Mouse (Mus musculus) liver, embryonic 13.5 days (tissue): ENCODE measurements at regions not wholly inside any gene's neighbourhood (a gene's known extent, or its start where the extent isn't known, plus 50 kb on each side); places are given as distances from the start of the nearest gene placed in this dataset.

Source experiments
- ATAC-seq: fragments of 200-750 bp; cut with Nextera tagmentation; 2 replicates; pipeline ENCODE4 v1.8.0; 2017; ENCODE audit warnings: low read depth, mild to moderate bottlenecking, moderate number of reproducible peaks, moderate library complexity
- DNase-seq: peaks from one replicate; pipeline ENCODE4 v3.0.0; 2022
- H3K27ac ChIP-seq: fragments of 300-500 bp; sonication (generic); 2 replicates; pipeline ENCODE4 v1.5.1; 2015; ENCODE audit warnings: moderate library complexity, mild to moderate bottlenecking, inconsistent platforms
- H3K27me3 ChIP-seq: fragments of 300-500 bp; sonication (generic); 2 replicates; pipeline ENCODE4 v1.6.1; 2015; ENCODE audit warnings: mild to moderate bottlenecking, inconsistent platforms
- H3K36me3 ChIP-seq: fragments of 300-500 bp; sonication (generic); 2 replicates; pipeline ENCODE4 v1.6.1; 2015; ENCODE audit warnings: mild to moderate bottlenecking, inconsistent platforms
- H3K4me1 ChIP-seq: fragments of 300-500 bp; sonication (generic); replicated peaks from 2 replicates; pipeline ENCODE4 v1.6.1; 2015; ENCODE audit warnings: inconsistent platforms
- H3K4me2 ChIP-seq: fragments of 300-500 bp; sonication (generic); 2 replicates; pipeline ENCODE4 v1.6.1; 2015; ENCODE audit warnings: inconsistent platforms, mild to moderate bottlenecking, moderate library complexity
- H3K4me3 ChIP-seq: fragments of 300-500 bp; sonication (generic); replicated peaks from 2 replicates; pipeline ENCODE4 v1.5.1; 2015; ENCODE audit warnings: mild to moderate bottlenecking, inconsistent platforms
- H3K9ac ChIP-seq: fragments of 300-500 bp; sonication (generic); 2 replicates; pipeline ENCODE4 v1.6.1; 2015; ENCODE audit warnings: mild to moderate bottlenecking, inconsistent platforms
- H3K9me3 ChIP-seq: fragments of 300-500 bp; sonication (generic); replicated peaks from 2 replicates; pipeline ENCODE4 v1.6.1; 2016; ENCODE audit warnings: inconsistent platforms
- WGBS: fragments of 180-500 bp; shearing (Covaris S2); methylation state at CpG from one replicate; pipeline ENCODE4 v1.1.7; 2015; ENCODE audit not compliant: insufficient replicate concordance; 5-methylcytosine and 5-hydroxymethylcytosine counted together

- Histone ChIP-seq H3K4me2 (no peak overlapping the region), H3K4me3 (no peak overlapping the region), H3K4me1 (no peaks in the 10 kb centered on the region), H3K27ac (no peak overlapping the region), H3K9ac (no peak overlapping the region), H3K36me3 (no peaks in the 10 kb centered on the region), H3K27me3 (no peaks in the 10 kb centered on the region), H3K9me3 (no peaks in the 10 kb centered on the region)
- DNase-seq (no peak), ATAC-seq (no peak)
- WGBS: 65% methylated on average over 10 of the region's 10 CpGs
These were observed 56.4 kb downstream of the Cxcr4 start for GRCm38 (mm10) chr1:128535537-128536150.

- no peaks in the 10 kb centered on the region for H3K9me3 ChIP-seq
- H3K4me2 ChIP-seq: no peak overlapping the region
- H3K27me3 ChIP-seq: no peaks in the 10 kb centered on the region
- no peaks in the 10 kb centered on the region for H3K36me3 ChIP-seq
- ATAC-seq (no peak), DNase-seq (no peak)
- WGBS: 19% methylated on average over 4 of the region's 4 CpGs
- no peak overlapping the region for H3K4me3 ChIP-seq
- no peaks in the 10 kb centered on the region for H3K4me1 ChIP-seq
- no peak overlapping the region for H3K9ac ChIP-seq
- H3K27ac ChIP-seq: no peak overlapping the region
These were observed 59.5 kb downstream of the Cxcr4 start for GRCm38 (mm10) chr1:128532632-128533031.

GRCm38 (mm10) chr1:128529808-128530545 is 62.1 kb downstream of the Cxcr4 start:
- H3K4me1 ChIP-seq: no peaks in the 10 kb centered on the region
- DNase-seq: no peak
- 62% methylated on average over 4 of the region's 4 CpGs for WGBS

GRCm38 (mm10) chr1:128519234-128519633 is 72.9 kb downstream of the Cxcr4 start:
- WGBS: 65% methylated on average over 4 of the region's 4 CpGs
- DNase-seq: no peak
- no peak for ATAC-seq
- Histone ChIP-seq H3K4me1 (no peaks in the 10 kb centered on the region), H3K27ac (no peak overlapping the region), H3K4me3 (no peak overlapping the region), H3K9me3 (no peaks in the 10 kb centered on the region), H3K36me3 (no peaks in the 10 kb centered on the region), H3K9ac (no peak overlapping the region), H3K27me3 (no peaks in the 10 kb centered on the region), H3K4me2 (no peak overlapping the region)

More at GRCm38 (mm10) chr1:128529808-128530545, 62.1 kb downstream of the Cxcr4 start:
- Histone ChIP-seq H3K4me2 (no peak overlapping the region), H3K9me3 (no peaks in the 10 kb centered on the region), H3K4me3 (no peak overlapping the region), H3K36me3 (no peaks in the 10 kb centered on the region), H3K27me3 (no peaks in the 10 kb centered on the region), H3K9ac (no peak overlapping the region), H3K27ac (no peak overlapping the region)
- ATAC-seq: no peak

GRCm38 (mm10) chr1:128518514-128518913 is 73.6 kb downstream of the Cxcr4 start:
- ATAC-seq (no peak), DNase-seq (no peak)
- no peaks in the 10 kb centered on the region for H3K9me3 ChIP-seq
- no peaks in the 10 kb centered on the region for H3K27me3 ChIP-seq
- no peak overlapping the region for H3K27ac ChIP-seq
- H3K9ac ChIP-seq: no peak overlapping the region
- WGBS: 82% methylated on average over 5 of the region's 5 CpGs
- H3K4me3 ChIP-seq: no peak overlapping the region
- H3K36me3 ChIP-seq: no peaks in the 10 kb centered on the region
- H3K4me2 ChIP-seq: no peak overlapping the region
- no peaks in the 10 kb centered on the region for H3K4me1 ChIP-seq

- Histone ChIP-seq H3K9ac (no peak overlapping the region), H3K9me3 (no peaks in the 10 kb centered on the region), H3K36me3 (no peaks in the 10 kb centered on the region), H3K27me3 (no peaks in the 10 kb centered on the region), H3K4me2 (no peak overlapping the region), H3K27ac (no peak overlapping the region), H3K4me1 (no peaks in the 10 kb centered on the region), H3K4me3 (no peak overlapping the region)
- no peak for DNase-seq
- 44% methylated on average over 1 of the region's 1 CpGs for WGBS
- no peak for ATAC-seq
These were observed 74.7 kb downstream of the Cxcr4 start for GRCm38 (mm10) chr1:128517351-128517750.

- WGBS: 61% methylated on average over 1 of the region's 1 CpGs
- H3K9ac ChIP-seq: no peak overlapping the region
These were observed 77.8 kb downstream of the Cxcr4 start for GRCm38 (mm10) chr1:128514327-128514726.

GRCm38 (mm10) chr1:128513911-128514310 is 78.2 kb downstream of the Cxcr4 start:
- WGBS: 62% methylated on average over 2 of the region's 2 CpGs
- Histone ChIP-seq H3K36me3 (no peaks in the 10 kb centered on the region), H3K4me1 (no peaks in the 10 kb centered on the region), H3K4me3 (no peak overlapping the region), H3K27ac (no peak overlapping the region), H3K9ac (no peak overlapping the region), H3K4me2 (no peak overlapping the region), H3K27me3 (no peaks in the 10 kb centered on the region), H3K9me3 (no peaks in the 10 kb centered on the region)
- ATAC-seq (no peak), DNase-seq (no peak)

More at GRCm38 (mm10) chr1:128514327-128514726, 77.8 kb downstream of the Cxcr4 start:
- no peak overlapping the region for H3K4me3 ChIP-seq
- H3K4me1 ChIP-seq: no peaks in the 10 kb centered on the region
- no peak for ATAC-seq
- H3K36me3 ChIP-seq: no peaks in the 10 kb centered on the region
- no peaks in the 10 kb centered on the region for H3K27me3 ChIP-seq
- H3K4me2 ChIP-seq: no peak overlapping the region
- DNase-seq: no peak
- no peak overlapping the region for H3K27ac ChIP-seq
- H3K9me3 ChIP-seq: no peaks in the 10 kb centered on the region

- WGBS: 44% methylated on average over 4 of the region's 4 CpGs
- Histone ChIP-seq H3K9me3 (no peaks in the 10 kb centered on the region), H3K27me3 (no peaks in the 10 kb centered on the region), H3K27ac (no peak overlapping the region), H3K36me3 (no peaks in the 10 kb centered on the region), H3K9ac (no peak overlapping the region), H3K4me2 (no peak overlapping the region), H3K4me1 (no peaks in the 10 kb centered on the region), H3K4me3 (no peak overlapping the region)
- ATAC-seq (no peak), DNase-seq (no peak)
These were observed 78.9 kb downstream of the Cxcr4 start for GRCm38 (mm10) chr1:128513153-128513552.

GRCm38 (mm10) chr1:128508816-128509461 is 83.2 kb downstream of the Cxcr4 start:
- Histone ChIP-seq H3K36me3 (no peaks in the 10 kb centered on the region), H3K4me1 (no peaks in the 10 kb centered on the region), H3K9me3 (no peaks in the 10 kb centered on the region), H3K27ac (no peak overlapping the region), H3K27me3 (no peaks in the 10 kb centered on the region), H3K9ac (no peak overlapping the region), H3K4me3 (no peak overlapping the region), H3K4me2 (no peak overlapping the region)
- ATAC-seq (no peak), DNase-seq (no peak)
- 47% methylated on average over 2 of the region's 2 CpGs for WGBS

GRCm38 (mm10) chr1:128506551-128507313 is 85.4 kb downstream of the Cxcr4 start:
- Histone ChIP-seq H3K4me3 (no peak overlapping the region), H3K4me2 (no peak overlapping the region), H3K9ac (no peak overlapping the region), H3K27ac (no peak overlapping the region), H3K9me3 (no peaks in the 10 kb centered on the region), H3K36me3 (no peaks in the 10 kb centered on the region), H3K4me1 (no peaks in the 10 kb centered on the region), H3K27me3 (no peaks in the 10 kb centered on the region)
- DNase-seq (peak; percentile 1), ATAC-seq (no peak)
- WGBS: 26% methylated on average over 4 of the region's 4 CpGs
